Comparison of ENCODE assay signal across 10 mouse cellular contexts in genomic region chr7:126080949-126081654, GRCm38 (mm10). TPM values are rescaled to one million over a fixed set of nuclear protein-coding genes. Genes with fewer than 3 reads are reported as not detected.
DNase-seq lines count a peak whose midpoint lies in the region; ATAC-seq and TF ChIP-seq lines count a peak whose summit lies in the region.
"Had no signal": no experiment of that assay in that cellular context is flagged by ENCODE, and none has a peak within 500 bp of the region (broad histone marks: within the 10 kb centered on the region; RNA-seq: fewer than 3 reads in every experiment).

No protein-coding gene starts in this region.

- ATAC-seq in forebrain, embryonic 15.5 days (replicated peaks), result 0 out of 2 replicates have a peak, but pooled peaks have one; percentile 21
- no peak for ATAC-seq in liver, embryonic 13.5 days (ENCODE audit: low read depth)

- intact Hi-C loops in heart, postnatal 36 days (cut with DNase I), result no loop called here

- H3K4me1 ChIP-seq in heart, embryonic 10.5 days, result peaks cover 43% of the 10 kb centered on the region
- H3K4me1 ChIP-seq in ES-Bruce4 (ENCODE audit: control insufficient read depth, insufficient read depth, low read length), result no peaks in the 10 kb centered on the region
- H3K4me1 ChIP-seq in forebrain, embryonic 15.5 days, result peaks cover 37% of the 10 kb centered on the region
- no peaks in the 10 kb centered on the region for H3K4me1 ChIP-seq in liver, embryonic 13.5 days (replicated peaks)
- no peaks in the 10 kb centered on the region for H3K4me1 ChIP-seq in lung, adult 2 months (ENCODE audit: control insufficient read depth, insufficient read depth, low read length)

- peaks cover 88% of the 10 kb centered on the region for H3K27me3 ChIP-seq in heart, embryonic 10.5 days (ENCODE audit: insufficient read depth, poor library complexity, severe bottlenecking)
- H3K27me3 ChIP-seq in ES-Bruce4 (ENCODE audit: control insufficient read depth, insufficient read depth, low read length, poor library complexity, severe bottlenecking), result peaks cover 18% of the 10 kb centered on the region
- peaks cover 55% of the 10 kb centered on the region for H3K27me3 ChIP-seq in forebrain, embryonic 15.5 days
- peaks cover 70% of the 10 kb centered on the region for H3K27me3 ChIP-seq in liver, embryonic 13.5 days

- no peak for TF ChIP-seq EP300 in ES-Bruce4 (IDR thresholded peaks at IDR 0.05; ENCODE audit: insufficient read depth, low read depth, low read length)

- peak overlapping the region; percentile 80 for H3K4me3 ChIP-seq in heart, embryonic 10.5 days
- peak overlapping the region; percentile 58 for H3K4me3 ChIP-seq in ES-Bruce4 (ENCODE audit: low read depth, low read length)
- peak overlapping the region; percentile 59 for H3K4me3 ChIP-seq in forebrain, embryonic 15.5 days
- peak overlapping the region; percentile 44 for H3K4me3 ChIP-seq in liver, embryonic 13.5 days (replicated peaks)
- H3K4me3 ChIP-seq in lung, adult 2 months (replicated peaks; ENCODE audit: extremely low read depth, low read depth, low read length), result no peak overlapping the region

- peak overlapping the region; percentile 86 for H3K27ac ChIP-seq in heart, embryonic 10.5 days
- no peak overlapping the region for H3K27ac ChIP-seq in ES-Bruce4 (ENCODE audit: insufficient read depth, low read length)
- H3K27ac ChIP-seq in forebrain, embryonic 15.5 days (replicated peaks), result peak overlapping the region; percentile 25; the same call in 1 of the 2 replicates
- no peak overlapping the region for H3K27ac ChIP-seq in liver, embryonic 13.5 days
- H3K27ac ChIP-seq: liver, embryonic 14.5 days had no signal

- no peak for DNase-seq in heart, embryonic 10.5 days (ENCODE audit: low spot score)
- no peak for DNase-seq in heart, postnatal 36 days
- no peak for DNase-seq in liver, embryonic 13.5 days
- no peak for DNase-seq in urinary bladder, postnatal 4 days (ENCODE audit: low spot score in 2 of 2)
- DNase-seq in lung, adult 2 months, result no peak
- no peak for DNase-seq in kidney, postnatal 4 days

- no peaks in the 10 kb centered on the region for H3K36me3 ChIP-seq in heart, embryonic 10.5 days
- no peaks in the 10 kb centered on the region for H3K36me3 ChIP-seq in ES-Bruce4 (ENCODE audit: control insufficient read depth, insufficient read depth, low read length, poor library complexity, severe bottlenecking)
- H3K36me3 ChIP-seq in forebrain, embryonic 15.5 days, result no peaks in the 10 kb centered on the region
- no peaks in the 10 kb centered on the region for H3K36me3 ChIP-seq in liver, embryonic 13.5 days

- peak overlapping the region; percentile 95 for H3K4me2 ChIP-seq in forebrain, embryonic 15.5 days (replicated peaks)
- H3K4me2 ChIP-seq in liver, embryonic 13.5 days, result peak overlapping the region; percentile 62

- no peak for TF ChIP-seq POLR2A in ES-Bruce4 (IDR thresholded peaks at IDR 0.05; ENCODE audit: insufficient read depth, low read length)
- no peak for TF ChIP-seq POLR2A in lung, adult 2 months (IDR thresholded peaks at IDR 0.05; ENCODE audit: borderline replicate concordance, extremely low read depth, low read depth, low read length)

- H3K9me3 ChIP-seq in heart, embryonic 10.5 days, result no peaks in the 10 kb centered on the region
- H3K9me3 ChIP-seq in ES-Bruce4 (replicated peaks; ENCODE audit: control insufficient read depth, insufficient read depth, low read length, poor library complexity, severe bottlenecking), result no peaks in the 10 kb centered on the region
- no peaks in the 10 kb centered on the region for H3K9me3 ChIP-seq in forebrain, embryonic 15.5 days
- H3K9me3 ChIP-seq in liver, embryonic 13.5 days (replicated peaks), result no peaks in the 10 kb centered on the region

- 14% methylated on average over 16 of the region's 16 CpGs for WGBS in heart, embryonic 10.5 days
- WGBS in forebrain, embryonic 15.5 days, result 16% methylated on average over 16 of the region's 16 CpGs
- 19% methylated on average over 16 of the region's 16 CpGs for WGBS in liver, embryonic 13.5 days (ENCODE audit: insufficient replicate concordance)
- WGBS in lung, adult 2 months, result 23% methylated on average over 16 of the region's 16 CpGs

- peak overlapping the region; percentile 67; the same call in 1 of the 2 replicates for H3K9ac ChIP-seq in ES-Bruce4 (ENCODE audit: low read depth, poor library complexity, severe bottlenecking)
- H3K9ac ChIP-seq in forebrain, embryonic 15.5 days (replicated peaks), result peak overlapping the region; percentile 60
- no peak overlapping the region for H3K9ac ChIP-seq in liver, embryonic 13.5 days
- H3K9ac ChIP-seq: liver, embryonic 14.5 days had no signal

- no peak for TF ChIP-seq CTCF in ES-Bruce4 (IDR thresholded peaks at IDR 0.05; ENCODE audit: low read depth, low read length)
- no peak for TF ChIP-seq CTCF in lung, adult 2 months (IDR thresholded peaks at IDR 0.05; ENCODE audit: insufficient read depth, low read length)

RNA-seq across cellular contexts. Expression of gene Gsg1l, which starts 1.1 kb away (rescaled TPM):
- polyA plus RNA-seq in heart, embryonic 10.5 days (2016; fragmentation: Nextera tagmentation; extraction: Ambion mirVana), result 3.1 and 7.2 TPM in 2 replicates
- 10 to 100 TPM in 1 of 2 experiments, 1 to 10 TPM in 1; 7.1 to 10.6 TPM for total RNA-seq in heart, postnatal 36 days (2021)
- polyA plus RNA-seq in ES-Bruce4 (2011; ENCODE audit: insufficient read depth, insufficient read length, low read depth, missing spikeins), result not detected in 2 replicates
- polyA plus RNA-seq in forebrain, embryonic 15.5 days (2015; fragmentation: Nextera tagmentation; extraction: Ambion mirVana), result 5.1 and 5.4 TPM in 2 replicates
- polyA plus RNA-seq in liver, embryonic 13.5 days (2015; fragmentation: Nextera tagmentation; extraction: Ambion mirVana), result 0.02 and 0.06 TPM in 2 replicates
- polyA plus RNA-seq in lung, adult 2 months (2012; rRNA removed), result 4.8 and 5.6 TPM in 2 replicates
- total RNA-seq: CH12.LX had no signal

Comparison
In these comparisons a context has a peak if more than half of its experiments do, and no peak if none do; other contexts are left out.
1. H3K27ac ChIP-seq: peak in heart, embryonic 10.5 days (single experiment) and forebrain, embryonic 15.5 days (single experiment); none in ES-Bruce4 (single experiment) and liver, embryonic 13.5 days (single experiment).